Mouse (Mus musculus) ES-Bruce4 (cell line): ENCODE measurements around the gene Gmps.

ENCODE experiments used
- CTCF ChIP-seq: IDR thresholded peaks from one replicate; pipeline ENCODE4 v1.8.1; 2011; ENCODE audit warnings: low read depth, low read length
- POLR2A ChIP-seq: IDR thresholded peaks from one replicate; pipeline ENCODE4 v1.8.1; 2011; ENCODE audit warnings: low read length; ENCODE audit not compliant: insufficient read depth

GRCm38 (mm10) chr3:63988722-63989440 lies 13.0 kb downstream of the Gmps start:
- TF ChIP-seq CTCF (no peak), POLR2A (no peak)
